Mouse (Mus musculus) liver, embryonic 14.5 days (tissue): ENCODE results near the gene Tent5b.

Experiments
- CTCF ChIP-seq: IDR thresholded peaks from 2 replicates; pipeline ENCODE4 v1.5.1; 2016; ENCODE audit warnings: antibody characterized with exemption, low read depth, control low read depth
- EP300 ChIP-seq: IDR thresholded peaks from 2 replicates; pipeline ENCODE4 v1.6.1; 2016; ENCODE audit warnings: antibody characterized with exemption, low read depth

DNA sequence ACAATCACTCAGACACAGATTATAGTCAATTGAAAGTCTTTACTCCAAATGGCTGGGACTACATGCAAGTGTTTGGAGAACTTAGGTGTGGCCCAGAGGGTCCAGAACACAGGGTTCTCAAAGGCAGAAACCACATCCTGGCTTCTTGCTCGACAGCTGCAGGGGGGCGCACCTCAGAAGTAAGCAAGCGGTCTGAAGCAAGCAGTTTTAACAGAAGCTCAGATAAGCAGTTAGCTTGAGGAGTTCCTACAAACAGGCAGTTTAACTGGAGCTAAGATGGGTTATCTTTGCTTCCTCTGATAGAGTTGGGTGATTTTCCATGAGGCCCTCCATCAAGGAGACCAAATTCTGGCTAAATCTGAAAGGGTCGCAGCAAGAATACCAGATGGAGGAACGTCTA, 26.6 kb downstream of the Tent5b start:
- no peak for TF ChIP-seq CTCF
- TF ChIP-seq EP300: no peak
